Mouse (Mus musculus): Measurements from ENCODE around the gene Gm4175. TPM values are rescaled to one million over a fixed set of nuclear protein-coding genes. Genes with fewer than 3 reads are reported as not detected.

Gene Gm4175
- not detected for polyA plus RNA-seq (2017; shearing (Covaris generic))

GRCm38 (mm10) chr7:21761375-21761774 is at the start of gene Gm4175:
TSS of gene Gm4175 (minus strand) at chr7:21761475.

GRCm38 (mm10) chr7:21796628-21797027 is 35.4 kb upstream of the Gm4175 start, which contains the start of gene Gm4177:
TSS of gene Gm4177 (minus strand) at chr7:21796728.

Other genes with a start within 250 kb of the Gm4175 start
- gene Vmn1r130, start 249.7 kb downstream of the Gm4175 start, polyA plus RNA-seq (2017; shearing (Covaris generic)), result not detected
- not detected for gene Vmn1r131, start 215.4 kb downstream of the Gm4175 start, polyA plus RNA-seq (2017; shearing (Covaris generic))
- gene Vmn1r132, start 147.4 kb downstream of the Gm4175 start, polyA plus RNA-seq (2017; shearing (Covaris generic)), result not detected
- not detected for gene Gm4177, start 35.3 kb upstream of the Gm4175 start, polyA plus RNA-seq (2017; shearing (Covaris generic))
- gene Vmn1r135, start 70.9 kb upstream of the Gm4175 start, polyA plus RNA-seq (2017; shearing (Covaris generic)), result not detected
- gene Gm5725, start 82.8 kb upstream of the Gm4175 start, polyA plus RNA-seq (2017; shearing (Covaris generic)), result not detected
- not detected for gene Gm5891, start 159.8 kb upstream of the Gm4175 start, polyA plus RNA-seq (2017; shearing (Covaris generic))
- gene Vmn1r137, start 233.1 kb upstream of the Gm4175 start, polyA plus RNA-seq (2017; shearing (Covaris generic)), result not detected